Mouse (Mus musculus) cerebellum, postnatal 10 days (tissue): Measurements from ENCODE around the gene Mgat3.

Source experiments
- DNase-seq, 2 experiments: peaks; one replicate each; pipeline ENCODE4 v3.0.0; 2021; ENCODE audit warnings: mixed read lengths in 2 of 2

The Mgat3 gene

DNA sequence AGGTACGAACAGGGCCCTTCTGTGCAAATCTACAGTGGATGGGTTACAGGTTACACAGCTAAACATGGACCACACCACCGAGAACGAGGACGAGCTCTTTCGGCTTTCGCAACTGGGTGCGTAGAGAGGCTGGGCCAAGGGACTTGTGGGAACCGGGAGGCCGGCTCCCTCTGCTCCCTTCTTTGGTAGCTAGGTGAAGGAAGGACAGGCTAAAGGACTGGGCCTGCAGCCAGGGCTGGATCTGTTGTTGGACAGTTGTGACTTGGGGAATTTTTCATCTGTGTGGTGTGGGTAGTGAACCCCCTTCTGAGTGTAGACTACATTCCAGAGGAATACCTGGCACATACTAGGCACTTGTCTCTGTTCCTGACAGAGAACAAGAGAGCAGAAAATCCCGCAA is 20.9 kb upstream of the Mgat3 start:
- DNase-seq, result no peak

DNA sequence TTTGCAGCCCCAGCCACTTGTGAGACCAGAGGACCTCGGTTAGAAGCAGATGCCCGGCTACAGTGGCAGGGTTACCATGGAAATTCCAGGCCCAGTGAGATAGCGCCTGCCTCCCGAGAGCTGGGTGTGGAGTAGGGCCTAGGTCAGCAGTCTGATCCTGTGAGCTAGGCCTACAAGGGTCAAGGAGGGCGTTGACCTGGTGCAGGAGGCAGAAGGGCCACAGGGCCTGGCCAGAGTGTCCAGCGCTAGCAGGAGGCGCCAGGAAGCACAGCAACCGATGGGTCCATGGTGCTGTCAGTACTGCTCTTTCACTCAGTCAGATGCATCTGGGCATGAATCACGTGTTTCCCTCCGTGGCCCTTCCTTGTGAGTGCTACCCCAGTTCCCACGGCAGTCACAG is 19.8 kb upstream of the Mgat3 start:
- no peak for DNase-seq

GRCm38 (mm10) chr15:80155707-80156106 is 17.8 kb upstream of the Mgat3 start:
- DNase-seq, result no peak

- peak; percentile 58 to 63 for DNase-seq
Measured at GRCm38 (mm10) chr15:80157197-80157943, 16.2 kb upstream of the Mgat3 start.

GRCm38 (mm10) chr15:80158001-80158706 is 15.4 kb upstream of the Mgat3 start:
- DNase-seq, result no peak

DNA sequence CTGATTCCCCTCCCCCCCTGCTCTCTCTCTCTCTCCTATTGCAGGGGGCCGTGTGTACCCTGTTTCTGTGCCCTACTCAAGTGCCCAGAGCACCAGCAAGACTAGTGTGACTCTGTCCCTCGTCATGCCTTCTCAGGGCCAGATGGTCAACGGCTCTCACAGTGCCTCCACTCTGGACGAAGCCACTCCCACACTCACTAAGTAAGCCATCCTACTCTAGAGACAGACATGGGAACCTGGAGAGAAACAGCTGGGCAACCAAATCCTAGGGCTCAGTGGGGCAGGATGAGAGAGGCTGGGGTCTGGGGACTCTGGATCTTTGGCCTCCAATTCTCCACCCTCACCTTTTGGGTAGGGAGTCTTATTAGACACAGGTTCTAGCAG is 14.8 kb upstream of the Mgat3 start:
- DNase-seq, result no peak

DNA sequence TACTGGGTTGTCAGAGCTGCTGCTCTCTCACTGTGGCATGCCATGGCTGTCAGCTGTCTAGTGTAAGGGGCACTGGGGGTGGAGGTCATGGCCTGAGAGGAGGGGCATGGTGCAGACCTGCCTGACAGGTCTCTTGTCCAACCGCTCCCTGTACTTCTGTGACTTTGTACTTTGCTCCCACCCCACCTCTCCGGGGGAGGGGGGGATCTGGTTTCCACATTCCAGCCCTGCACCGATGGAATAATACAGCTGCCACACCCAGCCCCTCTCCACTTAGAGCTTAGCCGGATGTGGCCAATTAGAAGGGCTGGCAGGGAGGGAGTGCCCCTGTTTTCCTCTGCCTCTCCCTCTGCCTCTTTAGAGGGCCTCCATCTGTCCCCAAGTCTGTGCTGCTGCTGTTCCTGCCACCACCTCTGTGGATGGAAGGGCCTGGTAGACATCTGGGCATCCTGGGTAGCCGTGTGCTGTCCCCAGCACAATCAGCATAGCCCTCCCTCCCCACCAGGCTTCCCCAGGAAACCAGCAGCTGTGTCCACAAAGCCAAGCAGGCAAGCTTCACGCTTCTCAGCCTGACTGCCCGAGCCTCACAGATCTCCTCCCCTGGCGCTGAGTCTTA is 14.1 kb upstream of the Mgat3 start:
- DNase-seq, result no peak

GRCm38 (mm10) chr15:80160223-80160622 is 13.3 kb upstream of the Mgat3 start:
- no peak for DNase-seq

- peak; percentile 76 to 83 for DNase-seq
Measured at GRCm38 (mm10) chr15:80160726-80161125, 12.8 kb upstream of the Mgat3 start.

DNA sequence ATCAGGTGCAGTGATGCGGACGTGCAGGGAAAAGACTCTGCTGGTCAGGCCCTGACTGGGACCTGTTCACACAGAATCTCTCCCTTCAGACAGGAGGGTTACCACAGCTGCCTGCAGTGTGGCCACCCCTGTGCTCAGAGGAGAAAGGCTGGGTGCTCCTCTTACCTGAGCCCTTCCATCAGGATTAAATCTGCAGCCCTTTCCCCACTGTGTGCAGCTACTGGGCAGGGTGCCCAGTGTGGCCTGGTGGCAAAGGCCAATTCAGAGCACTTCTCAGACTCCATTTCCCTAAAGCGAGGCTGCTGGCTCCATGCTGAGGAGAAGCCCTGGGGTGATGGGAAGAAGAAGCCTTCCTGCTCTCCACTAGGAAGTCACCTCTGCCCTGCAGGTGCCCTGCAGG is 12.3 kb upstream of the Mgat3 start:
- peak in 1 of 2 experiments; percentile 55 for DNase-seq

GRCm38 (mm10) chr15:80162401-80162964 is 11.0 kb upstream of the Mgat3 start:
- DNase-seq, result peak in 1 of 2 experiments; percentile 51

- peak; percentile 98 to 99 for DNase-seq
Measured at GRCm38 (mm10) chr15:80163274-80163673, 10.2 kb upstream of the Mgat3 start.

DNA sequence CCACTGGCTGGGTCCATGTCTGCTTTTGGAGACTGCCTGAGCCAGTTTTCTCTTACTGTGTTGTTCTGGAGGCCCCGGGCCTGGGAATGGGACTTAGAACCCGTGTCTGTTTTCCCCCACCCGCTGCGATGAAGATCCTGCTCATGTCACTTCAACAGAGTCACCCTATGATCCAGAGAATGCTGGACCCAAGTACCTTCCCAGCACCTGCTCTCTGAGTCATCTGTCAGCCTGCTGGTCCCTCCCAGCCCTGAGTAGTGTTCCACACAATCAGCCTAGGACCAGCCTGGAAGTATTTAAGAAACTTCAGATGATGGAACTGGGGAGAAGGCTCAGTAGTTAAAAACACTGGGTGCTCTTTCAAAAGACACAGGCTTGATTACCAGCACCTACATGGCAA is 9.8 kb upstream of the Mgat3 start:
- DNase-seq, result peak in 1 of 2 experiments; percentile 36

- DNase-seq, result peak; percentile 84 to 86
Measured at GRCm38 (mm10) chr15:80165396-80165795, 8.1 kb upstream of the Mgat3 start.

DNA sequence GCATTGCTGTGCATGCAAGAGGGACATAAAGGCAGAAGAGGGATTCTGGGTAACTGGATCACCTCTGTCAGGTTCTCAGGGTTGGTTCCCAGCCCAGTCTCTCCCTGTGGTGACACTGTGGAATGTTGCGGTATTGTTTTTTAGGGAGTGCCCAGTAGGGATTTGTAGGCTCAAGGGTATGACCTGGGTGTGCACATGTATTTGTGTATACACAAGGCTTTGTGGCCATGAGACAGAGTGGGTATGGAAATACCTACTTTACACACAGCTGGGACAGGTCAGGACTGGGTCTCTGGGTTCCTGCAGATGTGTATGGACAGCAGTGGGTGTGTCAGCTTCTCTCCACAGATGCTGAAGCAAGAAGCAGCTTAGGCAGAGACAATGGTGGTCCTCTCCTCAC is 4.0 kb upstream of the Mgat3 start:
- no peak for DNase-seq

- peak; percentile 57 to 67 for DNase-seq
Measured at GRCm38 (mm10) chr15:80170357-80170756, 3.2 kb upstream of the Mgat3 start.

DNA sequence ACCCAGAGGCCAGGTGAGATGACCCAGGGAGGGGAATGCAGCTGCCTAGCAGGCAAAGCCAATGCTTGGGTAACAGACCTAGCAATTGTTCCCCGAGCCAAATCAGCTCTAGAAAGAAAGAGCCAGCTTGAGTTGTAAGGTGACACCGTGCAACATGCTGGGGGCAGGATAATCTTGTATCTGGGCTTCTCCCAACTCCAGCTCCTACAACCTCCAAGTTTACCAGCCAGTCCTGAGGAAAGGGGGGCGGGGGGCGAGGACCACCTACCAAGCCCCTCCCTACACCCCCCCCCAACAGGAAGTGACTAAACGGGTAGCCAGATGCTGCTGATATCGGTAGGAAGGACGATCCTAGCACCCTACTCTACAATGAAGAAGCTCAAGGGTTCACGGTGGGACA is 2.2 kb upstream of the Mgat3 start:
- DNase-seq, result no peak

DNA sequence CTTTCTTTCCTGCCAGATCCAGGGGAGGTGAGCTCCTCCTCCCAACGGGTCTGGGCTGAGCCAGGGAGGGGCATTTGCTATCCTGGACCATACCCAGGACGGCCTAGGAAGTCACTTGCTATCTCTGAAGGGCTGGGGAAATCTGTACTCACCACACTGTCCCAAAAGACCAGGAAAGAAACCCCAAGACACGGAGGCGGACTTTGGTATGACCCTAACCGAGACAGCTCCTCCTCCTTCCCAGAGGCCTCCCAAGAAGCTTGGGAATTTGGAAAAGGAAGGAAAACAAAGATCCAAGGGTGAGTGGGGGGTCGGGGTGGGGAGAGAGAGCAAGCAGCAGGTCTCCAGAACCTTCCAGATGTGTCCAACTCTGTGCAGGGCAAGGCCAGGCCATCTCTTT is 1.7 kb upstream of the Mgat3 start:
- DNase-seq, result no peak

- DNase-seq, result peak; percentile 85 to 86
Measured at GRCm38 (mm10) chr15:80173781-80174597, 468 bp downstream of the Mgat3 start.

- DNase-seq, result peak; percentile 61 to 72
Measured at GRCm38 (mm10) chr15:80174598-80174875, 1.0 kb downstream of the Mgat3 start.

DNA sequence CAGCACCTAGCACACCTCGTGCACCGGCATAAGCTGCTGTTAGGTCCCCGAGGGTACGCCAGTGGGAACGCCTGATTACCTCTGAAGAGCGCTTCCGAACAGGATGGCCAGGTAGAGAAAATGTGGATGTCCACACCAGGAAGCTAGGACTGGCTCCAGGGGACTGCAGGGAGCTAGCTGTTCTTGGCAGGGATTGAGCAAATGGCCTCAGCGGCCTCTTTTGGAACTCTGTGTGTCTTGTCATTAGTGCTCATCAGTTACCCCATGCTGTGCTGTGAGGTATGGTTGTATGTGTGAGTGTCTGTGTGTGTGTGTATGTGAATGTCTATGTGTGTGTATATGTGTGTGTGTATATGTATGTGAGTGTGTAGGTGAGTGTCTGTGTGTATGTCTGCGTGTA is 1.8 kb downstream of the Mgat3 start:
- DNase-seq, result peak; percentile 59 to 62

- no peak for DNase-seq
Measured at GRCm38 (mm10) chr15:80175756-80176155, 2.2 kb downstream of the Mgat3 start.

DNA sequence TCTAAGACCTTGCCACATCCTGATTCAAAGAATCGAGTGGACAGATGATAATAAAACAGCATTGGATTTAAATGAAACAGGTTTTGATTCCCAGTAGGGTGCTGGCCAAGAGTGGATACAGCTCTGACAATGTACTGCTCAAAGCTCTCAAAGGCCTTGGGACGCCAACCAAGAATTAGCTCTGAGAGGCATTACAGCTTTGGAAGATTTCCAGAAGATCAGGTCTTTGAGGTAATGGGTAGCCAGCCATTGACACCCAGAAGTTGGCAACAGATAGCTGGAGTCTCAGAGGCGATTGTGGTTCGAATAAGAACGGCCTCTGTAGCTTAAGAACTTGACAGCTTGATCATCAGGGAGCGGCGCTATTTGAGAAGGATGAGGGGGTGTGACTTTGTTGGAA is 8.0 kb downstream of the Mgat3 start:
- DNase-seq, result no peak
